Mouse (Mus musculus) yolk sac, embryonic 10.5 days (tissue): ENCODE measurements around the gene Rad51b.

ENCODE experiments used
- DNase-seq: peaks from one replicate; pipeline ENCODE4 v3.0.0-alpha.2; 2017; ENCODE audit warnings: low spot score

The Rad51b gene

DNA sequence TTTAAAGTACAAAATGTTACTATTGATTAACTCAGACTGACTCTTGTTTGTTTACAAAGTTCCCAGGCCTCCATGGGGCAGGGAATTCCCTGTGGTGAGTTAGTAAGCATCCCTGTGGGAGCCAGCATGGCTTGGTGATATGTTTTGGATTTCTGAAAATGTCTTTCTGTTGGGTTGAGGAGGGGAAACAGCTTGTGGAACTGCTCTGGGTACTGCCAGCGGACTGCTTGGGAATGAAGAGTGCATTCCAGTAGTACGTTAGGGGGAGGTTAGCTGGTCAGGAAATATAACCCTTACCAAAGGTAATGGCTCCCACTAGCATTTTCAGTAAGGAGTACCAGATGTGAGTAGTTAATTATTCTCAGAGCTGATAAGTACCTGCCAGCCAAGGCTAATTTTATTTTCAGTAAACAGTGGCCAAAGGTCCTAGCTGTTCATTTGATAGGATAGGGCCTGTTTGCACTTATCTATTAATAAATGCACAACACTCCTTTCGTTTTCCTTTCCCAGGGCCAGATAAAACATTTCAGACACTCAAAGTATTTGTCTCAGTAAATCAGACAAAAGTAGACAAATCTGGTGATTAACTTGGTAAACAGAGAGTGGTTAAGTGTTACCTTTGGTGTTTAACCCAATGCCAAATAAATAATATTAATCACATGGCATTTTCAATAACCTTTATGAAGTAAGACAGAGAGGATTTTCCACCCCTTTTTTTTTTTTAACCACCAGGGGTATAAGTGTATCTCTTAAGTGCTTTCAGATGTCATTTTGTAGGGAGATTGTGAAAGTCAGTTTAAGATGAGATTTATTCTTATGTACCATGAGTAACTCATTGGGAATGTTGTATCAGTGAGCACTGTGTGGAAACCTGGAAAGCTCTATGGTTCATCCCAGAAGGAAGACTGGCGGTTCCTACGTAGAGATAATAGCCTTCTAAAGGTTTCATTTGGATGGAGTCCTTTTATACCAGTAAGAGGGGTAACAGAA lies 235.0 kb downstream of the Rad51b start:
- peak; percentile 61 for DNase-seq

DNA sequence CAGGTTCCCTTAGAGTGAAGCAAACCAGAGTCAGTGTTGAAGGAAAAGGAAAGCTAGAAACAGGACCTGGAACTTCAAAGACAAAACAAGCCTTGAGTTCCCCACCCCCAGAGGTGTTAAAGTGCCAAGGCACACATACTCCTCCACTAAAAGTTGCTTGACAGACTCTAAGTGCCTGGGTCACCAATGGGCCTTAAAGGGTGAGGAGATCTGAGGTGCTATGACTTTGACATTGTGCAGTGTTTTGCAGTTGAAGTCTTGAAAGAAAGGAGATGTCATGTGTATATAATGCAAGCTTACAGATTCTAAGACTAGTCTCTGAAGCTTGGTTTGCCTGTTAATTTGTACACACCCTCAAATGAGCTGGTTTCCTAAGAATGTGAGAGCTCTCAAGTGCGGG lies 237.7 kb downstream of the Rad51b start:
- DNase-seq: no peak

DNA sequence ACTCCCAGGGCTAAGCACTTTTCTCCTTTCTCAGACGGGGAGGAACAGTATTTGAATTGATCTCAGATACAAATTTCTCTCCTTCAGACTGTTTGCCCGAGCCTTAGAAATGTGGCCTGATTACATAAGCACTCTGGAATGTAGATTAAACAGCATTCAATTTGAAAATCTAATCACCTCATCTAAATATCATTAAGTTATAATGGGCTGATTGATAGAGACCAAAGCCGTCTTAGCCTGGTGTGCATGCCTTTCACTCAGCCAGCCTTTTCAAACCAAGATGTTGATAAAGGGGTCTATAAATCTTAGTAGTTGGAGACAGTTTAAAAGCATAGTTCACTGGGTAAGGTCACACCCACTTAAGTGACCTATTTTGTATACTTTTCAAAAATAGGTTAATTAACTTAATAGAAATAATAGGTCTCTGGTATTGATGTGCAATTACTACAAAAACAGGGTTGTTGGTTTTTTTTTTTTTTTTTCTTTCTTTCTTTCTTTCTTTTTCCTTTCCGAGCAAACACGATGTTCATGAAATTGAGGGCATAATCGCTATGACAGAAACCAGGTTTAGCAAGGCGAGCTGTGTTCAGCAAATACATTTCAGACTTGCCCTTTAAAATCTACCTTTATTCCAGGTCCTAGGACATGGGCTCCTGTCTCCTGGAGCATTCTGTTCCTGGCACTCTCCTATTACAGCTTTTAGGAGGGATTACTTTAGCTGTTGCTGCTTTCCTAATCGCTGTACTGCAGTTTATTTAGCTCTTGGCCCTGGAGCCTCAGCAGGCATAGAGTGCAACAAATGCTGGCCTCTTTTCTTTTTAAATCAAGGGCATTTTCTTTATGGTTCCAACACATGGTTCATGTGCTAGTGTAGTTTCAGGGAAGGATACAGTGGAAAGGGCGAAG lies 238.7 kb downstream of the Rad51b start:
- no peak for DNase-seq

DNA sequence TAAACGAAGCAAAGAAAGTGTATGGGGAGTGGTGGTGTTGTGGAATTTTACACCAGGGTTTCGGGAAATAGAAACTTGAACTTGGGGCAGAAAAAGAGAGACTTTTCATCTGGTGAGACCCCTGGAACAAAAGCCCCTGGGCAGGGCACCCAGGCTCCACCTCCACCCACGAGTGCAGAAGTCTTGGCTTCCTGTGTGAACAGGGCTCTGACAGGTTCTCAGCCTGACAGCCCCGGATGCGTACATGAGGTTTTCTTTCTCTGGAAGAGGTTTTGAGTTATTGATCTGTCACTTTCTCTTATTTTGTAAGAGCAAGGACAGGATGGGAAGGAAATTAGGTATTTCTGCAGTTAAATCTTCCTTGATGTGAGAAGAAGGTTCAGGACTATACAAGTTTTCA lies 243.1 kb downstream of the Rad51b start:
- no peak for DNase-seq

DNA sequence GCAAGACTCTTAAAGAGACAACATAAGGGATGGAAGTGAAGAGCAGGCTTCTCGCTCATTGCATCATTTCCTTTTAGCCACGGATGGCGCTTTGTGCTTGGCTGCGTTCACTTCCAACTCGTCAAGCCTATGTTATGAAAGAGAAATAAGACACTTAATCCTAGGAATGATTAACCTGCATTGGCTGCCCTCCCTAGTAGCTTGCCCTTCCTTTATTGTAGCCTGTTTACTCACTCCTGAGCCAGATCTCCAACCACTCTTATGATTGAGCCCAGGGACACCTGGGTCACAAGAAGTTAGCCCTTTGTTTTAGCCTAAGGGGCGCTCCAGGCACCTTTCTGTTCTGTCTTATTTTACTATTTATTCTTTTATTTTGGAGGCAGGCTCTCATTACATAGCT lies 244.5 kb downstream of the Rad51b start:
- DNase-seq: peak; percentile 49

DNA sequence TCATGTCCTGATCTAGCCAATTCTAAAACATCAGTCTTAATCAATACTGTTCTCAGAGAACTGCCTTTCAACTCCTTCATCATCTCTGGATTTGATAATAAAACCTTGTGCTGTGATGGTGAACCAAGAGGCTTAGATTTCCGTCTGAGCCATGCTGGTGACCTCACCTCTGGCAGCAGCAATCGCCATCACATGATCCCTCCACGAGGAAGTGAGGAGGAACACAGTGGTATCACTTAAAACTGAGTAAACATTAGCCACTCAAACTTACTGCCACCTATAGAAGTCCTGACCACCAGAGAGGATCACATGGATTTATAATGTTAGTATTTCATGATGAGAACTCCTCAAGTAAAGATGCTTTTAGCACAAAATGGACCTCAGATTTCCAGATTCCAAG lies 248.0 kb downstream of the Rad51b start:
- DNase-seq: no peak

DNA sequence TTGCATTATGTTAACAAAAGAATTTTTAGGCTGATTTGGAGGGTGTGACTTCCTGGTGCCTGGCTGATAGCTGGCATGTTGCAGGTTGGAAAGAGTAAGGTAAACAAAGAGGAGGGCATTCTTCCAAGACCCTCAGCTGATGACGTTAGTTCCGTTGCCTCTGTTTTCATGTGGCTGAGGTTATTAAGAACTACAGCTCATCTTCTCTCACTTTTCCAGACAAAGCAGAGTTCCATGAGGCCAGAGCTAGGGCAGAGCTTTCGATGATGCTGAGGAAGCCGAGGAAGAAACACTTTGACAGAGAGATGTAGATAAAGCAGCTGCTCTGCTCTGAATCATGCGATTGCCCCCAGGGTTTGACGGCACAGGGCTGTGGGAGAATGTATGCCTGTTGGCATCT lies 250.5 kb downstream of the Rad51b start:
- DNase-seq: no peak

DNA sequence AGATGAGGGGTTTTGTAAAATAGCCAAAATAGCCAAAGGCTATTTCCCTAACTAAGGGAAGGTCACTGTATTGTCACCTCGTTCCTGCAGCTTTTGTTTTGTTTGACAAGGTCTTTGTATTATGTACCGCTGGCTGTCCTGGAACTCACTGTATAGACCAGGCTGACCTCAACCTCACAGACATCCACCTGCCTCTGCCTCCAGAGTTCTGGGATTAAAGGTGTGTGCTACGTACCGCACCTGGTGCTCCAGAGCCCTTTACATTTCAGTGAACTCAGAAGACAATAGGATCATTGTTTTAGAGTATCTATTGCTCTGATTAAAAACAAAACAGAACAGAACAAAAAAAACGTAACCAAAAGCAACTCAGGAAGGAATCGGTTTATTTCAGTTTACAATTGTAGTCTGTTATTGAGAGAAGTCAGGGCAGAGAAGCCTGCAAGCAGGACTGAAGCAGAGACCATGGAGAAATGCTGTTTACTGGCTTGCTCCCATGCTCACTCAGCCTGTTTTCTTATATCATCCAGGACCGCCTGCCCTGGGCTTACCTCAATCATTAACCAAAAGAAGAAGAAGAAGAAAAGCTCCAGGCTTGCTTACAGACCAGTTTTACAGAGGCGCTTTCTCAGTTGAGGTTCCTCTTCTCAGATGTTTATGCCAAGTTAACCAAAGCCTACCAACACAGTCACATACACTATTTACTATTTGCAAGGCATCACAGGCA lies 251.7 kb downstream of the Rad51b start:
- DNase-seq: no peak

DNA sequence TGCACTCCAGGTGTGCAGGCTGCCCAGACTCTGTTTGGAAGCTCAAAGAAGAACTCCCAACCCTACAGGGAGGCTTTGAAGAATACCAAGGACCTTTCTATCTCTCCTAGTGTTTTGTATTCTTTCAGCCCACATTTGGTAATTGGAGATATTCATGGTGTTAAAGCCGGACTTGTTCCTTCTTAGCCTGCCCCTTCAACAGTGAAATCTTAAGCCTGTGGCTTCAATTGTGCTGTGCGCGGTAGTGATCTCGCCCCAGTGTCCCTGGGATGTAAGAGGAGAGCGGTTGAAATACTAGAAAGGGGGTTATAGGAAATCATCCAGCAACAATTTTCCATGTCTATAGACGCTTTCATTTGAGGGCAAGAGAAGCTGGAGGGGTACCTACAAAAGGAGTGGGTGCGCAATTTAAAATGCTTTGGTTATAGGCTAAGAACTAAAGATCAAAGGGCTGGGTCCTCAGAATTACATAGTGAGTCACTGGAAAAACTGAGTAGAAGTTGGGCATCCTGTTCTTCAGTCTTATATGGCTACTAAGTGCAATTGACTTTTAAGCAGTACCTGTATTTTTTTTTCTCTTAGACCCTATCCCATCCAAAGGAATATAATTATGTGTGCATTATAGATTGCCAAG lies 253.1 kb downstream of the Rad51b start:
- DNase-seq: no peak

DNA sequence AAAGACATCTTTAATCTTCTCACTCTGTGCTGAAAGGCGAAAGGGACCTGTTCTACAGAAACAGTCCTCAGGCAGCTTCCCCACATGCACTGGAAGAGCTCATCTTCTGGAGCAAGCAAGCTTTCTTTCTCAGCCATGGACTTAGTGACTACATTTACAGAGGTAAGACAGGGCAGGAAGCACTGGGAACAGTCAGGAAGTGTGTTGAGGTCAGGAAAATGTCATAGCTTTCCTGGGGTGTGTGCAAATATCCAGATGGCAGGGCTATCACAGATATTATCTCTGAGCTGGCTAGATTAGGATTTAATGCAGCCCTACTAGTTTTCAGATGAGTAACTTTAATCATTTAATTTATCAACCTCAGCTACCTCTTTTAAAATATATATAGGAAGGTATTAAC lies 254.2 kb downstream of the Rad51b start:
- DNase-seq: no peak

DNA sequence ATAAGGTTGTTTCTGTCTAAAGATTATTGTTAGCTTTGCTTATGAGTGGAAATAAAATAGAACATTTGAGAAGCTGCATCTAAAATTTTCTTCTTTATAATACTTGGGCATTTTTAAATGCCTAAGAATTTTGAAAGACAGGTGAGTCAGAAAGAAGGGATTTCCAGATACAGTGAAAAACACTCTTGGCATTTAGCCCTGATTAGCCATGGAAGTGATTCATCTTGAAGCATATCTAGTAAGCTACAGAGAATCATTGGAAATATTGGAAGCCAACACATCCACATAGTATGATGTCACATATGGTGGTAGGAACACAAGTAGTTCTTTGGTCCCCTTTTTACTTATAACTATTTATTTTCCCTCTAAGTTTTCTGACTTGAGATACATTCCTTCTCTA lies 256.0 kb downstream of the Rad51b start:
- DNase-seq: no peak

DNA sequence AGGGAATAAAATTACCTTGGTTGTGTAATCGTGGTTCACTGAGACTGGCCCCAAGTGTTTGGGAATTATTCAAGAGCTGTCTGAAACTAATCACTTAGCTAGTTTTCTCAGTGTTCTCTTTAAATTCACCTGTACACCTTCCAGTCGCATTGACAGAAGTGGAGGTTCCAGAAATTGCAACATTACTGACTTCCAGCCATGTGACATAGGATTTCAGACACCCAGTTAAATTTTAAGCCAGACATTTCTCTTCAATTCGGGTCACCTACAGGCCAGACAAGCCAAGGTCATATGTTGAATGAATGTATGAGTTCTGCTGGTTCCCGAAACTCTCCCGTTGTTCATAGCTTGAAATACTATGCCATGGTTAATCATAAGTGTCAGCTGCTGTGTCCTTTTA lies 260.8 kb downstream of the Rad51b start:
- DNase-seq: peak; percentile 68

DNA sequence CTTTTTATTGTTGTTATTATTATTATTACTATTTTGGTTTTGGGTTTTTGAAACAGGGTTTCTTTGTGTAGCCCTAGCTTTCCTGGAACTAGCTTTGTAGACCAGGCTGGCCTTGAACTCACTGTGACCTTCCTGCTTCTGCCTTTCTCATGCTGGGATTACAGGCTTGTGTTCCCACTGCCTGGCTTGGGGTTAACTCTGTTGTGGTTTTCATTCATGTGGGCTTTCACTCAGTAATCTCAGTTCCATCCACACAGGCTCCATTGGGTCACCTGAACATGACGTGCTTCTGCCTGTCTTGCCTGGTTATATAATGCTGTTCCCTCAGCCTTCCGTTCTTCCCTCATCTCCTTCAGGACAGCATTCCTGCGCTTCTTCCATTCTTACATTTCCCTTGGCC lies 261.6 kb downstream of the Rad51b start:
- peak; percentile 17 for DNase-seq

DNA sequence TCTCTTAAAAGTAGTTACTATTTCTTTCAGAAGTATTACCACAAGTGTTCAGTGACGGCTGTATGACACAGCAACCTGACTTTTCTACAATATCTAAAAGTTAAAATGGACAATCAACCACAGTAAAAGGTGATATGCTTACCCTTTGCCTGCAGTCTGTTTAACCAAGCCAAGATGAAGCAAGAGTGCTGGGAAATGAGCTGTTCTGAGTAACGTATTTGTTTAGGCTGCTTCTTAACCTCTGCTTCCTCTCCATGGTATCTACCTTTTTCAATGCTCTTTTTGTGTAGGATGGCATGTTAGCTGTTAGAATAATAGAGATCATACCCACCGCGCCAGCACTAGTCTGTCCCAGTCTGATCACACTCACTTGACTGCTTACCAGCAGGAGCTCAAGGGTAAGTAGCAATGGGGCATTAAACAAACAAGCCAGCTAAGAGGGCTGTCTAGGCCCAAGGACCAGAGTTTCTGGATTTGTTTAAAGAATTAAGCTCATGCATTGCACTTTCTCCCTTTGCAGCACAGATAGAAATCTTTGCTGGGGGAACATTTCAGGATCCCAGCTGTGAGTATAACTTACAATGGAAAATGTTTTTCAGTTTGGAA lies 262.4 kb downstream of the Rad51b start:
- peak; percentile 54 for DNase-seq

DNA sequence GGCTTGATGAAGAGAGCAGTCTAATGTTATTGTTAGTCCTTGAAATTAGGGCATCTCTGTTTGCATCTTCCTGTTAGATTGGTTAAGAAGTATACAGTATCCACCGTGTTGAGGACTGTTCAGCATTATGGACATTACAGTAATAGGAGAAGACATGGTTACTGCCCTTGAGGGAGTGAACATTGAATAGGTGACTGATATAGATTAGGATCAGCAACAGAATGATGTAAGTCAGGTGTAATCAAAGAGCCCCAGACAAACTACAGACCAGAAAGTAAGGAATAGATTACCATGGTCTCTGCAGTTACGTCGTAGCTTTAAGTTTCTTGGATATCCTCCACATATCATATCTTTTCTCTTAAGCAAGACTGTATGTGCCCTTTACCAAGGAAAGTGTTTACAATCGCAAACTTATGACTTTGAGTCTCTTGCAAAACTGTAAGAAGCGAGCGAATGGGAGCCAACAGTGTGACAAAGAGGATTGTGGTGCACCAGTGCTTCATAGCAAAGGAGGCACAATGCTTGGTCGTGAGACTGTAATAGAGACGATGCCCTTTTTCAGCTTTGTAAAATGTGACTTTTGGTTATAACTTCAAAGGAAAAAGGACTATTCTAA lies 263.1 kb downstream of the Rad51b start:
- DNase-seq: no peak

DNA sequence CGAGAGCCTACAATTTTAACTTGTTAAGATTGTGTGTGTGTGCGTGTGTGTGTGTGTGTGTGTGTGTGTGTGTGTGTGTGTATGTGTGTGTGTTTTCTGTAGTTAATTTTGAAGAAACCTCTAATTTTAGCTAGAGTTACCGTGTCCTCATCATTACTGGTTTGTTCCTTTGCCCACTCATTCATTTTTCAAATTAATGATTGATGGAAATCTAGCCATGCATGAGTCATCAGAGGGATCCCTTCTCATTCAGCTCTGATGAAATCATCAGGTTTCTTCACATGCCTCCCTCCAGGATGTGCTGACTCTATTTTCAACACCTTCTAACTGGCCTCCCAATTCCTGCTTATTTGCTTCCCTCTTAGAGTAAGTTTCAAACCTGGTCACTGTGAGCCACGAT lies 263.8 kb downstream of the Rad51b start:
- peak; percentile 11 for DNase-seq

DNA sequence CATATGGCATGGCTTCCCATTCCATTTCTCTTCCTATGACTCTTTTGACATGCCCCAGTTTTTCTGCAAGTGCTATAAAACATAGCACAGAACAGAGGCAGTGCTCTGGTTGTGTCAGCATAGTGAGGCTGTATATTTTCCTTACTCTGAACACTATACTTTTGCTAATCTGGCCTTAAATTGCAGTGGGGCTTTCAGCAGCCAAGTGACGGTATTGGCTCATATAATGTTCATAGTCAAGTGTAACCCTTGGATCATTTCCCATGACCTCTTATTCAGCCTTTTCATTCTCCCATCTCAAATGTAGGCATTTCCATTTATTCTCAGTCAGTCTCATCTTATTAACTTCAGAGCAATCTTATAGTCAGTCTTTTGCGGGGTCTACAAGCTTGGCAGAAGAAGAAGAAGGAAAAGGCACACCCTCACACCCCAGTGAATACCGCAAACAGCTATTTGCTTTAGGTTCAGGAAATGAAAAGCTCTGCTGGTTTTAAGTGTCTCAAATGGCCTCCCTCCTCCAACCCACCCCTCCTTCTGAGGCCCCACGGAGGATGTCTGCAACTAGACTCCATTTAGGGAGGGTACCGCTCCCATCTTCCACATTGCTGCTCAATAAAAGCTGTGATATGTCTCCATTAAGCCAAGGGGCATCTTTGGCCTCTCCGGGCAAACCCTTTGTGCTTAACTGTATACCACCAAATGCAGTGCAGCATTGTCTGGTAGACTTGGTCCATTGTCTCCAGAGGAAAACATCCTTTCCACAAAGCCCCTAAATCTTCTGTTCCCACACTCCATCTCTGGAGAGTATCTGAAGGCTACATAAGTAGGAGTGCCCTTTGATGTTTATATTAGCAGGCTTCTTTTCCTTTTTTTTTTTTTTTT lies 277.3 kb downstream of the Rad51b start:
- DNase-seq: no peak

DNA sequence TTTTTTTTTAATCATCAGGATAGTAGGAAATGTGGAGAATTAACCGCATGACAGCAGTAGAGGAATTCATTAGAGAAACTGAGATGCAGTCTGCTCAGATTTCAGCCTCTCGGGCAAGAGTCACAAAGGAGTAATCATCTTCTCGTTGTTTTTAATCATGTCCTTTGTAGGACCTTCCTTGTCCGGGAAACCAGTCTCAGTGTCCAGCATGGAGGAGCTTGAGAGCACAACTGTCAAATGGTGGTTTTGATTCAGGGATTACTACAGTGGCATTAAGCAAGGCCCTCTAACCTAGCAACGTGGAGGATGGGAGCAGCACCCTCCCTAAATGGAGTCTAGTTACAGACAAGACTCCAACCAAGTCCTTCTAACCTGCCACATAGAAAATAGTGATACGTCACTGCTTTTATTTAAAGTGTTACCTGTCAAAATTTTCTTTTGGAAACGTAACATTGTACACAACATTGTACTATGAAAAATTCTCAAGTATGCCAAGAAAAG lies 278.0 kb downstream of the Rad51b start:
- no peak for DNase-seq

DNA sequence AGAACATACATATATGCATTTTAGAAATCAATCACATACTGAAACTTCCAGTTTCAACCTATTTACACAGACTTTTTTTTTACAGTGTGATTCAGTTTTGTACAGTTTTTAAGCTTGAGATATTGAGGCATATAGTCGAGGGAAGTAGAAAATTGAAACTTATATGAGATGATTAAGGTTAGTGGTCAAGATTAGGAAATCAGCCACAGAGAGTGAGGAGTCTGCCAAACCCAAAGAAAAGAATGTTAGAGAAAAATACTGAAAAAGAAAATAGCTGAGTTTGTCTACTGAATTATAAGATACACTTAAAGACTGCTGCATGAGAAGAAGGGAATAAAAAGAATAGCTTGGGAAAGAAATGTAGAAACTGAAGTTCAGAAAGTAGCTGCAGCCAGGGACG lies 280.4 kb downstream of the Rad51b start:
- DNase-seq: no peak
